Mouse (Mus musculus) effector memory CD4-positive, alpha-beta T cell, adult 5 months (primary cell): Measurements from ENCODE around the gene Rnf41. TPM values are rescaled to one million over a fixed set of nuclear protein-coding genes. Genes with fewer than 3 reads are reported as not detected.

ENCODE experiments used
- polyA plus RNA-seq: library from polyadenylated mRNA; unstranded; fragments of 100-300 nt; shearing (Covaris generic); gene quantifications from one replicate; pipeline ENCODE4 v1.2.1, GENCODE M21; 2017

The Rnf41 gene
- polyA plus RNA-seq: 24.5 TPM

DNA sequence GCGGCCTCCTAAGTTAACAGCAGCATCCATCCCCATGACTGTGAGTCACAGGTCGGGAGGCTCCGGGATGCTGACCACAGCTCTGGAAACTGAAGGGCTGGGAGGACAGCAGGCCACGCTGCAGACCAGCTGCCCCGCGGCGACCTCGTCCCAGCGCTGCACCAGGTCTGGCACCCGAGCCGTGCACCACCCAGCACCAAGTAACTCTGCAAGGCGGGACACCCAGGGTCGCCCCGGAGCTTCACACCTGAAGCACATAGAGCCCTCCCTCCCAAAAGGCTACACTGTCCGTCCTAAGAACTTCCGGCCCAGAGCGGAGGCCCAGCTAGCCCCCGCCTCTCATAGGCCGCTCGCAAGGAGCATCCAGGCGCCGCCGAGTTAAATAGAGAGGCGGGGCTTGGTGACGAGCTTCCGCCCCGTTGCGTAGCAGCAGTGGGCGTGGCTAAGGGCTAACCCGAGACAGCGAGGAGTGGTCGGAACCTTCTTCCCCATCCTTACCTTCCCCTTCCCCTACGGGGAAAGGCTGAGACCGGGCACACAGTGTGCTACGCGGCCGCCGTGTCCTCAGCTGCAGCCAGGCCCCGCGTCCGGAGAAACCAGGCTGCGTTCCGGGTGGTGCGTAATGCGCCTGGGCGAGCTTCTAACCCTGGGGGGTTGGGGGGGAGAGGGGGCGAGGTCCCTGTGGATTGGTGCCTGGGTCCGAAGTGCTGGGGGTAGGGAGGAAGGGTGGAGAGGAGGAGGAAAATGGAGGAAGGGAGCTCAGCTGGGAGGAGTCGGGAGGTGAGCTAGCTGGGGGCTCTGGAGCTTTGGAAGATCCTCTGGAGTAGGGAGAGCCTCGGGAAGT, at the start of gene Rnf41, which contains the start of gene Nabp2:
Gene Rnf41 (plus strand): TSS at position 447 of the 844 bp plus-strand sequence.
Gene Nabp2 (minus strand): TSS at position 282 of the 844 bp plus-strand sequence.

DNA sequence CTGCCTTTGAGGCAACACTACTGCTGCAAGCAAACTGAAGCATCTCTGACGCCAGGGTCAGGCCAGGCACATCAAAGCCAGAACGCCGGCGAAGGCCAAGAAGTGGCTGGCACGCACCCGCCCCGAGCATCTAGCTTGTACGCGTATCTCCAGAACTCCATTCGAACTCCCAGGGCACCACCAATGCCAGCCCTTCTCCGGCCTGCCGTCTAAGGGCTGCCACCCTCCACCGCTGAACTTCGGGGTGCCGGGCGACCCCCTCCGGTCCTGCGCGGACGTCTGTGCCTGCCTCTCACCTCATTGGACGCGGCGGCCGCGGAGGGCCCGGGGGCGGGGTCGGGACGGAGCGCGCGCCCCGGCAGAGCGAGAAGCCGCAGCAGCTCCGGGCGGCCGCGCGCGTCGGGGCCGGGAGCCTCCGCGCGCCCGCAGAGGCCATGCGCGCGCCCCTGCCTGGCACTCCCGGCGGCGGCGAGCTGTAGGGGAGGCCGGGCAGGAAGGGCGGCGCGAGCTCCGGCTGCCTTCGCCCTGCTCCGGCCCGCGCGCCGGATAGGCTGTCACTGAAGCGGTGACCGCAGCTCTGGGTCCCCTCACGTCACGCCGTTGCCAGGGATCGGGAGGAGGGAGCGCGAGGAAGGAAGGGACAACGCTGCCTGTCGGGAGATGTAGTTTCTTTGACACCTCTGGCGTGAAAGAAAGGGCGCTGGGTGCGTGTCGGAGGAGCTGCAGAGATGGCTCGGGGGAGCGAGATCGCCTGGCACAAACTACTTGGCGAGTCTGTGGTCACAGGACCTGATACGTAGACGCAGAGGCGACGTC, 42.8 kb upstream of the Rnf41 start, which contains the start of gene Coq10a:
Gene Coq10a (minus strand): TSS at position 596 of the 816 bp plus-strand sequence.

DNA sequence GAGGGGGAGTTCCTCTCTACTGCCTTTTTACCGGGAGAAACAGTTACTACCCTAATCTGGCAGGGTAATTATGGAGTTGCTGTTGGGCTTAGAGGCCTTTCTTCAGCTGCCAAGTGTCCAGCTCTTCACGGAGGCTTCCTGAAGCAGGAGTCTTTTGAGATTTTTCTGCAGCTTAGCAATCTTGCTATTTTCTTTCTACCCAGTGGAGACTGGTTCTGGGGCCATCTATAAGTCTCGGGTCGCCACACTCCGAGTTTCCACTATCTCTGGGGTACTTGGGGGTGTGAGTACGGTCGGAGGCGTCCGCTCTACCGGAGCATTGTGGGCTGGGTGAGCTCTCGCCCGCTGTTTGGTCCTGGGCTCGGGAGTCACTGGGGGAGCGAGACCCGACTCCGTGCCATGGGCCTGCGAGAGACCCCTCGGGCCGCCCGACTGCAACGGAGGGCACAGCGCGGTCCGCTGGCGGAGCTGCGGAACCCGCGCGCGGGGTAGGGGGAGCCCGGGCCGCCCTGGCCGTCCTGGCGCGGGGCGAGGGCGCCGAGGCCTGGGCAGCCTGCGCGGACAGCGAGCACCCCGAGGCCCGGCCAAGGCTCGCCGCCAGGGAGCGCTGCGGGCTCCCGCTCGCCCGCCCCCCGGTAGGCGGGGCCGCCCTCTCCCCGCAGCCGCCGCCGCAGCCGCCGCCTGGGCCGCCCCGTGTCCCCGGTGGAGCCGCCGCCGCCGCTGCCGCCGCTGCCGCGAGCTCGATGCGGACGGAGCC, 34.8 kb upstream of the Rnf41 start, which contains the start of gene Ankrd52:
Gene Ankrd52 (plus strand): TSS at position 661 of the 757 bp plus-strand sequence.

DNA sequence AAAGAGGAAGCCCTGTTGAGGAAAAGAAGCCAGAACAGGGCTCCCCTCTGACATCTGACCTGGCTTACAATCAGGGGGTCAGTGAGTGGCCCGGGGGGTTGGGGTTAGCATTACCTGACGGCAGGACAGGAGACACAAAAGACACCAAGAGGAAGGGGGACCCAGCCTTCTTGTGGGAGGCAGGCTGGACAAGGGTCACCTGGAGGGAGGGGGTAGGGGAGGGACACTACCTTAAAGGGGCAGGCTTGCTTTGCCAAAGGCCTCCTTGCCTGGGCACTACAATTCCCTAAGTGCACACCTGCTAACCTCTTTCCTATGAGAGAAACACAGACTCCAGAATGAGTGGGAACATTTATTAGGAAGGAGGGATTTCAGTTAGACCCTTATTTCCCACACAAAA, 10.4 kb upstream of the Rnf41 start, which contains the start of gene Slc39a5:
Gene Slc39a5 (minus strand): TSS at position 174 of the 400 bp plus-strand sequence.

DNA sequence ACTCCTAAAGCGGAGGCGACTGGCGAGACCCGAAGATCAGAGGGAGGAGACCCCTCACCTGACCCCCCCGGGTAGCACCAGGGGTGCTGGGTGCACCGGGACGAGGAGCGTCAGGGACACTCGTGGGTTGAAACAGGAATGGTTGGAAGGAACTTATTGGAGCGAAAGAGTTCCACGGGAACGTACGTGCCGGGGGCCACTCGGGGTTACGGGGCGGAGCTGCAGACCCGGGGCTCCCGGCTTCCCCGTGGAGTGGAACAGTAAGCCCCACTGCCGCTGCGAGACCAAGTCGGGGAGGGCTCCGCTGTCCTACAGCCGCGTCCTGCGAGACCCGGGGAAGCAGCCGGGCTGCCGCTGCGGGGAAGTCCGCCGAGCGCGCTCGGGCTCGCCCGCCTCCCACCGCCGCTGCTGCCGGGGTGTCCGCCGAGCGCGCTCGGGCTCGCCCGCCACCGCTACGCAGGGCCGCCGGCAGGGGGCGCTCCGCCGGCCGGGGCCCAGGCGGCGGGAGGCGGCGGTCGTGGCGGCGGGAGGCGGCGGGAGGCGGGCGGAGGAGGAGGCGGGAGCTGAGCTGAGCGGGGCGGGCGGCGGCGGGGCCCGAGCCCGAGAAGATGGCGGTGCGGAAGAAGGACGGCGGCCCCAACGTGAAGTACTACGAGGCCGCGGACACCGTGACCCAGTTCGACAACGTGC, 47.4 kb downstream of the Rnf41 start, which contains the start of gene Smarcc2:
Gene Smarcc2 (plus strand): TSS at position 530 of the 690 bp plus-strand sequence.

Other genes with a start within 250 kb of the Rnf41 start
- 32.3 TPM for gene Rbms2, start 231.4 kb upstream of the Rnf41 start, polyA plus RNA-seq
- 4.7 TPM for gene Gls2, start 217.2 kb upstream of the Rnf41 start, polyA plus RNA-seq
- 13.5 TPM for gene Spryd4, start 199.8 kb upstream of the Rnf41 start, polyA plus RNA-seq
- not detected for gene Mip, start 185.8 kb upstream of the Rnf41 start, polyA plus RNA-seq
- 8.9 TPM for gene Timeless, start 179.6 kb upstream of the Rnf41 start, polyA plus RNA-seq
- gene Apon, start 157.6 kb upstream of the Rnf41 start, polyA plus RNA-seq: not detected
- gene Apof, start 143.0 kb upstream of the Rnf41 start, polyA plus RNA-seq: not detected
- gene Stat2, start 141.1 kb upstream of the Rnf41 start, polyA plus RNA-seq: 34.0 TPM
- not detected for gene Il23a, start 112.9 kb upstream of the Rnf41 start, polyA plus RNA-seq
- gene Pan2, start 108.3 kb upstream of the Rnf41 start, polyA plus RNA-seq: 38.5 TPM
- gene Cnpy2, start 89.2 kb upstream of the Rnf41 start, polyA plus RNA-seq: 20.3 TPM
- gene Cs, start 73.9 kb upstream of the Rnf41 start, polyA plus RNA-seq: 107 TPM
- gene Coq10a, start 42.7 kb upstream of the Rnf41 start, polyA plus RNA-seq: 24.7 TPM
- 6.6 TPM for gene Ankrd52, start 34.5 kb upstream of the Rnf41 start, polyA plus RNA-seq
- not detected for gene Slc39a5, start 10.4 kb upstream of the Rnf41 start, polyA plus RNA-seq
- 47.4 TPM for gene Nabp2, start 165 bp upstream of the Rnf41 start, polyA plus RNA-seq
- 86.8 TPM for gene Smarcc2, start 47.6 kb downstream of the Rnf41 start, polyA plus RNA-seq
- gene Myl6, start 82.5 kb downstream of the Rnf41 start, polyA plus RNA-seq: 1,164 TPM
- gene Myl6b, start 87.0 kb downstream of the Rnf41 start, polyA plus RNA-seq: 2.0 TPM
- 244 TPM for gene Esyt1, start 114.2 kb downstream of the Rnf41 start, polyA plus RNA-seq
- gene Zc3h10, start 136.1 kb downstream of the Rnf41 start, polyA plus RNA-seq: 32.2 TPM
- gene Rpl41, start 137.6 kb downstream of the Rnf41 start, polyA plus RNA-seq: 2,530 TPM
- gene Pa2g4, start 154.3 kb downstream of the Rnf41 start, polyA plus RNA-seq: 20.1 TPM
- gene Erbb3, start 178.0 kb downstream of the Rnf41 start, polyA plus RNA-seq: 2.1 TPM
- gene Rps26, start 215.1 kb downstream of the Rnf41 start, polyA plus RNA-seq: 545 TPM
- gene Ikzf4, start 234.3 kb downstream of the Rnf41 start, polyA plus RNA-seq: 0.77 TPM